Mouse (Mus musculus): ENCODE measurements around the gene Acsf3. TPM values are rescaled to one million over a fixed set of nuclear protein-coding genes. Genes with fewer than 3 reads are reported as not detected.
A peak's percentile ranks its signal among the peaks of the same experiment; 100 is the strongest.

Acsf3 gene
- polyA plus RNA-seq, 1 experiment from 2014 or later, result 14.7 TPM

DNA sequence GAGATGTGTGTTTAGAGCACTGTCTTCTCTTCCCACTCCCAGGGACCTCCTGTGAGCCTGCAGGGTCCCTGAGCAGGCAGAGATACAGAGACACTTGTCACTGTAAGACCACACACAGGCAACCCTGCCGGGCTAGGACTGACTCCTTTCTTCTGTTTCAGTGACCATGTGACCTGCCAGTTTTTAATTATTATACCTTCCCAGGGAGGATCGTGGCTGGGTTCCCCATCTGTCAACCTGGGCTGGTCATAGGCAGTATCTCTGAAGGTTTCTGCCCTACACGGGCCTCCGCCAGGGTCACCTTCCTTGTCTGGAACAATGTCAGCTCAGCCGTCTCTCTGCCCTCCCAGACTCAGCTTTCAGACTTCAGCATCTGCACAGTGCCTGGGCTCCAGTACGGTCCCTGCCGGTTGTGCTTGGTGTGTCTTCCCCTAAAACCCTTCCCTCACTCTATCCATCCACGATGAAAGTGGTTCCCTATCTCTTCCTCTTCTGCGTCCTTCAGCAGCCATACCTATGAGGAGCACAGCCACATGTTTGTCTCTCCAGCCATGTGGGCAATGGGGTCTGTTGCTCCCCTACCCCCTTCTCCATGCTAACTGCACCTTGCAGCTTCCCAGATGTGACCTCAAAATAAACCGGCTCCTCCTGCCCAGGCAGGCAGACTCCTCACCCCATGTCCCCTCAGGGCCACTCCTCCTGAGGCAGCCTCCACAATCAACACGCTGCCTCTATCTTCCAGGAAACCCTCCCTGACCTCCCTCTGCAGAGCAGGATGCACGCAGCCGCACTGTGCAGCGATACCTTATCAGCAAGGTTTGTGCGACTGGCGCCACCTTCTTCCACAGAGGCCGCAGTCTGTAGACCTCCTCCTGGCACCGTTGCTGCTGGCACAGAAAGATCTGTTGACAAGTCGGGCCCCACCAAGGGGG lies 39.5 kb upstream of the Acsf3 start:
- Histone ChIP-seq H3K9ac (ENCODE audit: low read length) (no peak overlapping the region), H3K4me1 (replicated peaks; ENCODE audit: control insufficient read depth, insufficient read depth) (no peaks in the 10 kb centered on the region), H3K4me2 (replicated peaks; ENCODE audit: low read depth) (no peak overlapping the region), H3K27ac (replicated peaks) (no peak overlapping the region), H3K27me3 (ENCODE audit: control insufficient read depth, insufficient read depth, low read length) (no peaks in the 10 kb centered on the region), H3K9me3 (ENCODE audit: control insufficient read depth, low read length) (no peaks in the 10 kb centered on the region), H3K4me3 (ENCODE audit: low read depth, low read length) (no peak overlapping the region), H3K36me3 (ENCODE audit: control insufficient read depth, insufficient read depth, low read length) (no peaks in the 10 kb centered on the region)
- ATAC-seq (ENCODE audit: low FRiP score, low TSS enrichment) (peak; percentile 73), DNase-seq (ENCODE audit: low spot score) (peak; percentile 77)
- TF ChIP-seq EP300 (optimal IDR thresholded peaks at IDR 0.05) (no peak), CTCF (IDR thresholded peaks at IDR 0.05; ENCODE audit: low read depth) (peak; percentile 14; the same call in 1 of the 2 replicates)
- WGBS, result 39% methylated on average over 19 of the region's 19 CpGs

DNA sequence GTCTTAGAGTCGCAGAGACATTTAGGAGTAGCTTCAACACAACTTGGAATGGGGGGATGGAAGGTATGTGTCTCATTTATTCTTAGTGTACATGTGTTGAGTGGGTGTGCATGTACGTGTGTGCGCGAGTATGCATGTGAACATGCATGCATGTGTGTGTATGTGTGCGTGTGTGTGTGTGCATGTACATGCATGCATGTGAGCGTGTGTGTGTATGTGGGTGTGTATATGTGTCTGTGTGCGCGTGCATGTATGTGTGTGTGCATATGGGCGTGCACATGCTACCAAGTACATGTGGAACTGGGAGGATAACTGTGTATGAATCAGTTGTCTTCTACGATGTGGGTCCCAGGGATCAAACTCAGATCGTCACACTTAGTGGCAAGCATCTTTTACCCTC lies 38.7 kb upstream of the Acsf3 start:
- ATAC-seq (ENCODE audit: low FRiP score, low TSS enrichment) (no peak), DNase-seq (ENCODE audit: low spot score) (no peak)
- Histone ChIP-seq H3K4me2 (replicated peaks; ENCODE audit: low read depth) (no peak overlapping the region), H3K27me3 (ENCODE audit: control insufficient read depth, insufficient read depth, low read length) (no peaks in the 10 kb centered on the region), H3K36me3 (ENCODE audit: control insufficient read depth, insufficient read depth, low read length) (no peaks in the 10 kb centered on the region), H3K4me3 (ENCODE audit: low read depth, low read length) (no peak overlapping the region), H3K27ac (replicated peaks) (no peak overlapping the region), H3K4me1 (replicated peaks; ENCODE audit: control insufficient read depth, insufficient read depth) (no peaks in the 10 kb centered on the region), H3K9ac (ENCODE audit: low read length) (no peak overlapping the region), H3K9me3 (ENCODE audit: control insufficient read depth, low read length) (no peaks in the 10 kb centered on the region)
- 88% methylated on average over 11 of the region's 11 CpGs for WGBS
- TF ChIP-seq EP300 (optimal IDR thresholded peaks at IDR 0.05) (no peak), CTCF (IDR thresholded peaks at IDR 0.05; ENCODE audit: low read depth) (no peak)

DNA sequence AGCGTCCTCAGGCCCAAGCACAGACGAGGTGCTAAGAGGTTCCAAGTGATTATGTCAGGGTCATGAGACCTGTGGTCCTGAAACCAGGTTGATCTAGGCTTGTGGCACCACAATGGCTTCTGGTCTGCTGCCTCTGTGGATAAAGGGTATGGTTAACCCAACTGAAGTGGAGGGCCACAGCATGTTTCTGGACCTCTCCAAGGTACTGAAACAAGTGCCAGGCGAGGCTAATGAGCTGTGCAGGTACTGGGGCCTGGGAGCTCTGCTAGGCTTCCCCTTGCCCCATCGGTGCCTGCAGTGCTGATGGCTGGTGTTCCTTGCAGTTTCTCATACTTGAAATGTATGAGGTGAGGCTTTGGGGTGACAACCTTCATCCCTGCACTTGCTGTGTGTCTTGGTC lies 38.2 kb upstream of the Acsf3 start:
- Histone ChIP-seq H3K27me3 (ENCODE audit: control insufficient read depth, insufficient read depth, low read length) (no peaks in the 10 kb centered on the region), H3K4me2 (replicated peaks; ENCODE audit: low read depth) (no peak overlapping the region), H3K4me1 (replicated peaks; ENCODE audit: control insufficient read depth, insufficient read depth) (no peaks in the 10 kb centered on the region), H3K27ac (replicated peaks) (no peak overlapping the region), H3K9ac (ENCODE audit: low read length) (no peak overlapping the region), H3K9me3 (ENCODE audit: control insufficient read depth, low read length) (no peaks in the 10 kb centered on the region), H3K4me3 (ENCODE audit: low read depth, low read length) (no peak overlapping the region), H3K36me3 (ENCODE audit: control insufficient read depth, insufficient read depth, low read length) (no peaks in the 10 kb centered on the region)
- WGBS, result 50% methylated on average over 4 of the region's 4 CpGs
- DNase-seq (ENCODE audit: low spot score) (peak; percentile 62), ATAC-seq (ENCODE audit: low FRiP score, low TSS enrichment) (no peak; the same call in 1 of the 2 replicates)
- TF ChIP-seq EP300 (optimal IDR thresholded peaks at IDR 0.05), result no peak
- no peak for TF ChIP-seq CTCF (IDR thresholded peaks at IDR 0.05; ENCODE audit: low read depth)

DNA sequence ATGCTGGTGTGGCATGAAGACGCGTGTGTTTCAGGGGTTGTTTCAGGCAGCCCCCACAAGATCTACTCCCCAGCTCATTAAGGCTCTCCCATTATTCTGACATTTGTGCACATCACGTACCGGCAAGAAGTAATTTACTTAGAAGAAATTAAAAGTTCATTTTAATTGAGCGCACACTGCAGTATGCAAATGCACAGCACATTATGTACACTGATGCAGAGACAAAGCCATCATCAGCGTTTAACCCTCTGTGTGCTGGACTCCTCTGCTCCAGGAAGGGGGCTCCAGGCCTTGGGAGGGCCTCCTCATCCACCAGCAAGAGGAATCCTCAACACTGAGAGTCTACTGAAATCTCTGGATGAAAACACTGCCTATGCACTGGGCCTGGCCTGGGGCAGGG lies 37.4 kb upstream of the Acsf3 start:
- 83% methylated on average over 6 of the region's 6 CpGs for WGBS
- no peak overlapping the region for H3K9ac ChIP-seq (ENCODE audit: low read length)
- H3K27me3 ChIP-seq (ENCODE audit: control insufficient read depth, insufficient read depth, low read length), result no peaks in the 10 kb centered on the region
- DNase-seq (ENCODE audit: low spot score) (no peak), ATAC-seq (ENCODE audit: low FRiP score, low TSS enrichment) (no peak)
- H3K4me3 ChIP-seq (ENCODE audit: low read depth, low read length), result no peak overlapping the region
- no peak overlapping the region for H3K4me2 ChIP-seq (replicated peaks; ENCODE audit: low read depth)
- no peaks in the 10 kb centered on the region for H3K36me3 ChIP-seq (ENCODE audit: control insufficient read depth, insufficient read depth, low read length)
- no peaks in the 10 kb centered on the region for H3K9me3 ChIP-seq (ENCODE audit: control insufficient read depth, low read length)
- no peak overlapping the region for H3K27ac ChIP-seq (replicated peaks)
- TF ChIP-seq CTCF (IDR thresholded peaks at IDR 0.05; ENCODE audit: low read depth) (no peak), EP300 (optimal IDR thresholded peaks at IDR 0.05) (no peak)
- H3K4me1 ChIP-seq (replicated peaks; ENCODE audit: control insufficient read depth, insufficient read depth), result no peaks in the 10 kb centered on the region

DNA sequence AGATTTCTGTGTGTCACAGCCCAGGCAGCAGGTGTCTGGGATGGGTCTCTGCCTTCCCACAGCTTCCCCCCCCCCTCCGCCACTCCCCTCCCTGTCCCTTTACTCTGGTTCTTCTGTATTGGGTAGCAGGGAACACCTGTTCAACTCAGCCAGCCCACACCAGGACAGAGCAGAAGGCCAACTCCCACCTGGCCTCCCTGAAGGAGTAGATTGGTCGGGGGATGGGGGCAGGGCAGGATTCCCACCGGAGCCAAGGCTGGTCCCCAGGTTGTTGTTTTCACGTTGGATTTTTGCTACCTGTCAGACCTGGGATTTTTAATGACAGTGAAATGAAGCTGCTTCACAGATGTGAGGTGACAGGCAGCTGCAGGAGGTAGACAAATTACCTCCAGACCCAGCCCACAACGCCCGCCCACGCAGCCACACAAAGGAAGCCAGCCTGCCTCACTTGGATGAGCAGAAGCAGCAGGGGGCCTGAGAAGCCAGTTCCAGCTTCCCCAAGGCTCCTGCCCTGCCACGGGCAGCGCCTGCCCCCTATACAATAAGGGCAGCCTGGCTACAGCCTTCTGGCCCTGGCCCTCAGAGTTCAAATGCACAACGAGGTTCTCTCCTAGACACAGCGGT lies 36.1 kb upstream of the Acsf3 start:
- H3K27ac ChIP-seq (replicated peaks), result no peak overlapping the region
- H3K36me3 ChIP-seq (ENCODE audit: control insufficient read depth, insufficient read depth, low read length), result no peaks in the 10 kb centered on the region
- no peak overlapping the region for H3K4me3 ChIP-seq (ENCODE audit: low read depth, low read length)
- WGBS, result 17% methylated on average over 11 of the region's 11 CpGs
- no peaks in the 10 kb centered on the region for H3K27me3 ChIP-seq (ENCODE audit: control insufficient read depth, insufficient read depth, low read length)
- no peak overlapping the region for H3K4me2 ChIP-seq (replicated peaks; ENCODE audit: low read depth)
- TF ChIP-seq EP300 (optimal IDR thresholded peaks at IDR 0.05) (no peak), CTCF (IDR thresholded peaks at IDR 0.05; ENCODE audit: low read depth) (no peak)
- no peaks in the 10 kb centered on the region for H3K4me1 ChIP-seq (replicated peaks; ENCODE audit: control insufficient read depth, insufficient read depth)
- no peak for ATAC-seq (ENCODE audit: low FRiP score, low TSS enrichment)
- H3K9me3 ChIP-seq (ENCODE audit: control insufficient read depth, low read length), result no peaks in the 10 kb centered on the region
- DNase-seq (ENCODE audit: low spot score), result no peak
- no peak overlapping the region for H3K9ac ChIP-seq (ENCODE audit: low read length)

DNA sequence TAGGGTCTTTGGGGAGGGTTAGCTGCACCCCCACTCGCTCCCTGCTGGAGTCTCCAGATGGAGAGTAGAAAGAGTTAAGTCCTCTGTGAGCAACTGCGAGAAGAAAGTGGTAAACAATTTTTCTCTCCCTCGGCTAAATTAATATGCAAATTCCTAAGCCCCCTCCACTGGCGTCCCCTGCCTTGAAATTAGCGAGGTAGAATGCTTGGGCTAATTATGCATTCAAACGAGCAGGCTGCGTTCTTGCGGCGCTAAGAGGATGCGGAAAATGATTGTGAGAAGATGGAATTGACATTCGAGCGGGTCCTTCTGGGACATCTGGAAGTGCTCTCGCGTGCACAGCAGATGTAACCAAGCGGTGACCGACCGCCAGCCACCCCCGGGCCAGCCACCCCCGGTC lies 32.8 kb upstream of the Acsf3 start:
- ATAC-seq (ENCODE audit: low FRiP score, low TSS enrichment), result no peak
- Histone ChIP-seq H3K4me2 (replicated peaks; ENCODE audit: low read depth) (no peak overlapping the region), H3K9me3 (ENCODE audit: control insufficient read depth, low read length) (no peaks in the 10 kb centered on the region), H3K27ac (replicated peaks) (no peak overlapping the region), H3K9ac (ENCODE audit: low read length) (no peak overlapping the region), H3K4me1 (replicated peaks; ENCODE audit: control insufficient read depth, insufficient read depth) (no peaks in the 10 kb centered on the region), H3K4me3 (ENCODE audit: low read depth, low read length) (no peak overlapping the region), H3K27me3 (ENCODE audit: control insufficient read depth, insufficient read depth, low read length) (no peaks in the 10 kb centered on the region), H3K36me3 (ENCODE audit: control insufficient read depth, insufficient read depth, low read length) (no peaks in the 10 kb centered on the region)
- TF ChIP-seq CTCF (IDR thresholded peaks at IDR 0.05; ENCODE audit: low read depth), result no peak
- WGBS, result 24% methylated on average over 19 of the region's 19 CpGs
- DNase-seq (ENCODE audit: low spot score), result no peak
